Mouse (Mus musculus) hindbrain, embryonic 12.5 days (tissue): ENCODE results near the gene Slc22a17. TPM values are rescaled to one million over a fixed set of nuclear protein-coding genes. Genes with fewer than 3 reads are reported as not detected.

Source experiments
- ATAC-seq: fragments of 200-750 bp; cut with Nextera tagmentation; 2 replicates; pipeline ENCODE4 v1.8.0; 2017; ENCODE audit warnings: moderate TSS enrichment; ENCODE audit not compliant: low FRiP score
- H3K27ac ChIP-seq: fragments of 300-500 bp; sonication (generic); 2 replicates; pipeline ENCODE4 v1.5.1; 2016; ENCODE audit warnings: mild to moderate bottlenecking
- H3K27me3 ChIP-seq: fragments of 300-500 bp; sonication (generic); 2 replicates; pipeline ENCODE4 v1.6.1; 2016; ENCODE audit warnings: mild to moderate bottlenecking
- H3K36me3 ChIP-seq: fragments of 300-500 bp; sonication (generic); 2 replicates; pipeline ENCODE4 v1.6.1; 2016; ENCODE audit warnings: mild to moderate bottlenecking
- H3K4me1 ChIP-seq: fragments of 300-500 bp; sonication (generic); 2 replicates; pipeline ENCODE4 v1.6.1; 2016
- H3K4me2 ChIP-seq: fragments of 300-500 bp; sonication (generic); replicated peaks from 2 replicates; pipeline ENCODE4 v1.6.1; 2016; ENCODE audit warnings: mild to moderate bottlenecking
- H3K4me3 ChIP-seq: fragments of 300-500 bp; sonication (generic); 2 replicates; pipeline ENCODE4 v1.5.1; 2016; ENCODE audit warnings: mild to moderate bottlenecking
- H3K9ac ChIP-seq: fragments of 300-500 bp; sonication (generic); 2 replicates; pipeline ENCODE4 v1.6.1; 2016; ENCODE audit warnings: mild to moderate bottlenecking, moderate library complexity
- H3K9me3 ChIP-seq: fragments of 300-500 bp; sonication (generic); replicated peaks from 2 replicates; pipeline ENCODE4 v1.6.1; 2016; ENCODE audit warnings: mild to moderate bottlenecking
- WGBS: fragments of 180-500 bp; shearing (Covaris S2); methylation state at CpG from one replicate; pipeline ENCODE4 v1.1.7; 2016; 5-methylcytosine and 5-hydroxymethylcytosine counted together
- polyA plus RNA-seq: library from polyadenylated mRNA; unstranded; fragments of >200 nt; fragmentation: Nextera tagmentation; extraction: Ambion mirVana; gene quantifications from 2 replicates; pipeline ENCODE4 v1.2.1, GENCODE M21; 2016

Slc22a17 gene
- polyA plus RNA-seq, 1 experiment from 2014 or later, result 135 TPM

DNA sequence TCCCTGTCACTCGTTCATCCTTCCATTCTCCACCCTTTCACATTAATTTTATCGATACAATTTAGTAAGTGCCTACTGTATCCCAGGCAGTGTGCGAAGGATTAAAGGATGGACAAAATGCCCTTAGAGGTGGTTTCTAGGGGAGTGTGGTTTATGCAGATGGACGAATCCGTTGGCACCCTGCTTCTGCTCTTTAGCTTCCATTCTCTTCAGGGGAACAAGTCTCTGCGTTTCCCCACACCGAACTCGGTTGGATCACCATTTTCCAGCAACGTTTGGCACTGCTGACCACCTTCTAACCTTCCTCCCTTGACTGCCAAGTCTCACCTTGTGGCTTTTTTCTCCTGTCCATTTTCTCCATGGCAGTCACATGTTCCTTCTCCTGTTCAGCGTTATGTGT is 411 bp upstream of the Slc22a17 start:
- no peak; the same call in 1 of the 2 replicates for ATAC-seq
- Histone ChIP-seq H3K4me2 (peak overlapping the region; percentile 99), H3K27me3 (no peaks in the 10 kb centered on the region), H3K9me3 (no peaks in the 10 kb centered on the region), H3K4me3 (peak overlapping the region; percentile 76), H3K4me1 (peaks cover 34% of the 10 kb centered on the region), H3K27ac (peak overlapping the region; percentile 92), H3K9ac (peak overlapping the region; percentile 99), H3K36me3 (peaks cover 40% of the 10 kb centered on the region)
- WGBS, result 15% methylated on average over 10 of the region's 10 CpGs

DNA sequence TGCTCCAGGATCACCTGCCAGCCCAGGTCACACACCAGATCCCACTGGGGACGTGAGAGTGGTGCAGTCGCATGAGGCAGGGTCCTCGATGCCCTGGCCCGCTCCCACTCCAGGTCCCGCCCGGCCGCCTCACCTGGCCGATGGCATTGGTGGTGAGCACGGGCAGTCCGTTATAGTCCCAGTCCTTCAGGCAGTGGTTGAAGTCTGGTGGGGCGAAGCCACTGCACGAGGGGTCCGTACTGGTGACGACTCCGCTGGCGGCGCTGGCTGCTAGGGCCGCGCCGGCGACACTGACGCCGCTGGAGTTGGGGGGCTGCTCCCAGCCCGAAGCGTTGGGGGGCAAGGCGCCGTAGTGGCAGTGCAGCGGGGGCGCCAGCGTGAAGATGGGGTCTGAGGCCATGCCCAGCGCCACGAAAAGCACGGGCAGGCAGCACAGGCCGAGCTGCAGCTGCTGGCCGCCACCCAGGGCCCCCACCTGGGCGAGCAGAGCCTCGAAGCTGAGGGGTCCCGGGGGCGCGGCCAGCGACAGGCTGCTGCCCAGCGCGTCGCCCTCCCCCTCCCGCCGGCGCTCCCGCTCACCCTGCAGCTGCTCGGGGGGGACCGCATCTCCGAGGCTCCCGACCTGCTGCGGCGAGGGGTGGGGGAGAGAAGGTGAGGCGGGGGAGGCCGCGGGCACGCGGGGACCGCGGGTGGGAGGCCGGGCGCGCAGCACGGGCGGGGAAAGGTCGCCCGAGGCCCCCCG is 652 bp downstream of the Slc22a17 start:
- peaks cover 48% of the 10 kb centered on the region for H3K36me3 ChIP-seq
- H3K27me3 ChIP-seq, result no peaks in the 10 kb centered on the region
- 2% methylated on average over 59 of the region's 69 CpGs for WGBS
- peak overlapping the region; percentile 92 for H3K27ac ChIP-seq
- peak overlapping the region; percentile 76 for H3K4me3 ChIP-seq
- H3K9me3 ChIP-seq, result no peaks in the 10 kb centered on the region
- peak; percentile 75 for ATAC-seq
- peak overlapping the region; percentile 99 for H3K9ac ChIP-seq
- H3K4me1 ChIP-seq, result peaks cover 37% of the 10 kb centered on the region
- H3K4me2 ChIP-seq, result peak overlapping the region; percentile 99

DNA sequence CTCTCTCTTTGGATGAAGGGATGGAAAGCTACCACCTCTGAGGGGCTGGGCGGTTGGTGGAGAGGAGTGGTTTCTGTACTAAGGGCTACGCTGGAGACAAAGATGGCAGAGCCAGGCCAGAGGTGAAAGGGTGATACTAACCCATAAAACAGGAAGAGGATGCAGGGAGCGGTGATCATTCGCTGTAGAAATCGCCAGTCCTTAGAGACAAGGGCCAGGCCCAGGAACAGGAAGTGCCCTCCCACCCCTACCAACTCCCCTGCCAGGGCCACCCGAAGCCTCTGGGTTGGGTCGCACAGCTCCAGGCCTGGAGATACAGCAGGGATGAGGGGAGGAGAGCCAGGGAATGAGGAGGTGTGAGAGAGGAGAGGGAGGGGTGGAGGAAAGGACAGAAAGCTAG is 4.2 kb downstream of the Slc22a17 start:
- Histone ChIP-seq H3K9me3 (no peaks in the 10 kb centered on the region), H3K36me3 (peaks cover 53% of the 10 kb centered on the region), H3K27ac (no peak overlapping the region), H3K4me3 (no peak overlapping the region), H3K9ac (no peak overlapping the region), H3K4me2 (no peak overlapping the region), H3K4me1 (peaks cover 35% of the 10 kb centered on the region), H3K27me3 (no peaks in the 10 kb centered on the region)
- 79% methylated on average over 7 of the region's 7 CpGs for WGBS
- ATAC-seq, result no peak

DNA sequence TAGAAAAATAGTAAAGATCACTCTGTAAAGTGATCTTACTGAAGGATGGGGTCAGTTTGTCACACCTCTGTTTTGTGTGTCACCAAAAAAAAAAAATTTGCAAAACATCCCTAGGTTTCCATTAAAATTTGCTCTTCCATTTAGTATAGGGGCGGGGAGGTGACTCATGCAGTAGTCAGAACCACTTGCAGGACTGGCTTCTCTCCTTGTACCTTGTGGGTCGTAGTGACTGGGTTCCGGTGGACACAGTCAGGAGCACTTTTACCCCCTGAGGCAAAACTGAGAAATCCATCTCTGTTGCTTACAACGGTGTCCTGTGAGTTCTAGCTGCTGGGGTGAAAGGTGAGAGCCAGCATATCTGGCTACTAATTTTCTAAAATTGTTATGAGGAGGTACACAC is 9.3 kb downstream of the Slc22a17 start:
- no peak for ATAC-seq
- Histone ChIP-seq H3K27ac (no peak overlapping the region), H3K4me1 (peaks cover 6% of the 10 kb centered on the region; the same call in 1 of the 2 replicates), H3K4me3 (no peak overlapping the region), H3K27me3 (no peaks in the 10 kb centered on the region), H3K4me2 (no peak overlapping the region), H3K36me3 (peaks cover 38% of the 10 kb centered on the region), H3K9me3 (no peaks in the 10 kb centered on the region), H3K9ac (no peak overlapping the region)
- WGBS, result 87% methylated on average over 4 of the region's 4 CpGs

DNA sequence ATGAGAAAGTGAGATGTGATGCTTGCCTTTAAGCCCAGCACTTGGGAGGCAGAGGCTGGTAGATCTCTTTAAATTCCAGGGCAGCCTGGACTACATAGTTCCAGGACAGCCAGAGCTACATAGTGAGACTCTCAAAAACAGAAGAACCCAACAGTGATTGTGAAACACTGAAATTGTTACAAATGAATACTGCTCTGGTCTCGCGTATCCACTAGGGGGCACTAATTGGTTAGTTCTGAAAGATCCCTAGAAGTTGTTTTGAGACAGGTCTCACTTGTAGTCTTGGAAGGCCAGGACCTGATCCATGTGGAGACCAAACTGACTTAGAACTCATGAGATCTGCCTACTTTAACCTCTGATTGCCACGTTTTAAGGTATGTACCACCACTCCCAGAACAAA is 12.5 kb downstream of the Slc22a17 start:
- WGBS, result 0% methylated on average over 3 of the region's 3 CpGs
- ATAC-seq, result peak; percentile 59
- H3K4me3 ChIP-seq, result no peak overlapping the region
- H3K9ac ChIP-seq, result no peak overlapping the region
- H3K36me3 ChIP-seq, result peaks cover 36% of the 10 kb centered on the region
- H3K4me2 ChIP-seq, result no peak overlapping the region
- H3K27ac ChIP-seq, result no peak overlapping the region
- peaks cover 18% of the 10 kb centered on the region for H3K4me1 ChIP-seq
- H3K9me3 ChIP-seq, result no peaks in the 10 kb centered on the region
- H3K27me3 ChIP-seq, result no peaks in the 10 kb centered on the region

DNA sequence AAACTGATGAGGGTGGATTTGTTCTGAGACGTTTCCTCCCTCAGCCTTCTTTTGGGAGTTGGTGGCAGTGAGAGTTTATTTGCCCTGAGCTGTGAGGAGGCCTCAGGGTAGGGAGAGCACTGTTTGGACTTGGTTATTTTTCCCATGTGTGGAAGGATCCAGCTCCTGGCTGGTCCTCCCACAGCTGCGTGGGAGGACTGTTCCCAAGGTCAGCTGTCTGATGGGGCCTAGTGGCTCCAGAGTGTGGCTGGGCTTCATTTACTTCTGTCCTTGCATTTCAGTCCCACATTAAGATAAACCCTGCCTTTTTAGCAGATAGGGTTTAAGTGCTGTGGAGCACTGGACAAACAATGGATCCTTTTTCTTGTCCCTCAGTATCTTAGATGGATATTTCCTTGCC is 15.5 kb downstream of the Slc22a17 start:
- Histone ChIP-seq H3K9ac (no peak overlapping the region), H3K9me3 (no peaks in the 10 kb centered on the region), H3K4me1 (peaks cover 27% of the 10 kb centered on the region), H3K27me3 (no peaks in the 10 kb centered on the region), H3K27ac (no peak overlapping the region), H3K36me3 (peaks cover 33% of the 10 kb centered on the region), H3K4me3 (no peak overlapping the region), H3K4me2 (no peak overlapping the region)
- ATAC-seq, result no peak
- 74% methylated on average over 2 of the region's 2 CpGs for WGBS

DNA sequence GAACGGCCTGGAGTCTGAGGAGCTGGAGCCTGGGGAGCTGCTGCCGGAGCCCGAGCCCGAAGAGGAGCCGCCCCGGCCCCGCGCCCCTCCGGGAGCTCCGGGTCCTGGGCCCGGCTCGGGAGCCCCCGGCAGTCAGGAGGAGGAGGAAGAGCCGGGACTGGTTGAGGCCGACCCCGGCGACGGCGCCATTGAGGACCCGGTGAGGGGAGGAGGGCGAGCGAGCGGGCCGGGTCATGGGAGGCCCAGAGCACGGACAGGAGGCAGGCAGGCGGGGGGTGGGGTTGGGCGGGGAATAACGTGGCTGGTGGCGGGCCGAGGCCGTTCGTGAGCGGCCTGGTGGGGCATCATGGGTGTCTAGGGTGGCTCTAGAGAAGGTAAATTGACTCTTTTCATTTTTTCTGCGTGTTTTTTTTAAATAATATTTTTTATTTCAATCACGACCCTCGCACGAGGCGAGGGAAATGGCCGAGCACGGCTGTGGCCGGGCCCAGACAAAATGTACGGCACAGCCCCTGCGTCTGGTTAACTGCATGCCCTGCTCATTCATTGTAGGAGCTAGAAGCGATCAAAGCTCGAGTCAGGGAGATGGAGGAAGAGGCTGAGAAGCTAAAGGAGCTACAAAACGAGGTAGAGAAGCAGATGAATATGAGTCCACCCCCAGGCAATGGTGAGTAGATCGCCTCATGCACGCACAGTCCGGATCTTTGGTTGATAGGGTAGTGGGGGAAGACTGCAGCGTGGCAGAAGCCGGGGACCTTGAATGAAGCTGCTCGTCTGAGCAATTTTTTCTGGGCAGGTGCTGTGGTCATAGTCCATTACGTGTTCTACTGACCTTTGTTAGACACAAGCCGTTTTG is 18.4 kb downstream of the Slc22a17 start:
- H3K4me1 ChIP-seq, result peaks cover 27% of the 10 kb centered on the region
- peak overlapping the region; percentile 94 for H3K27ac ChIP-seq
- no peaks in the 10 kb centered on the region for H3K9me3 ChIP-seq
- H3K36me3 ChIP-seq, result peaks cover 33% of the 10 kb centered on the region
- H3K27me3 ChIP-seq, result no peaks in the 10 kb centered on the region
- WGBS, result under 1% methylated on average over 54 of the region's 54 CpGs
- H3K4me2 ChIP-seq, result peak overlapping the region; percentile 65
- peak; percentile 59 for ATAC-seq
- peak overlapping the region; percentile 80 for H3K4me3 ChIP-seq
- peak overlapping the region; percentile 97 for H3K9ac ChIP-seq

DNA sequence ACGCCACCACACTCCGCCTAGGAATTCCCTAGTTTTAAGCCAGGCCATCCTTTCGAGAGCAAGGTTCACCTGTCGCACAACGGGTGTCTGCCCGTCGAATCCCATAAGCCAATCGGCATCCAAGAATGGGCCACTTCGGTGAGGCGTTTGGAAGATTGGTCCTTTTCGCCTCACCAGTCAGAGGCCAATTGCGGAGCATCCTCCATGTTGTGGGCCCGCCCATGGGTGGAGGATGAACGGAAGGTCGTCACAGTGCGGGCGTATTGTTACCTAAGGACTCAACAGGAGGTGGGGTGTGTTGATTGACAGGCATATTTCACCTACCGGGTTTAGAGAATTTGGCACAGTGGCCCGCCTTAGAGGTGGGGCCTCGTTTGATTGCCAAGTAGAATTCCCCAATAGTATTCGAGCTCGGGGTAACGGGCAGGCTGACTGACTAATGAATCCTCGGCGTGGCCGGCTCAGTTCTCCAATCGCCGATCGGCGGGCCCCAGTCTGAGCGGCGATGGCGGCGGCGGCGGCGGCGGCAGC is 19.2 kb downstream of the Slc22a17 start:
- Histone ChIP-seq H3K4me1 (peaks cover 27% of the 10 kb centered on the region), H3K9ac (peak overlapping the region; percentile 97), H3K9me3 (no peaks in the 10 kb centered on the region), H3K27ac (peak overlapping the region; percentile 94), H3K27me3 (no peaks in the 10 kb centered on the region), H3K36me3 (peaks cover 29% of the 10 kb centered on the region), H3K4me2 (peak overlapping the region; percentile 65), H3K4me3 (peak overlapping the region; percentile 80)
- ATAC-seq, result peak; percentile 100
- WGBS, result under 1% methylated on average over 38 of the region's 38 CpGs

DNA sequence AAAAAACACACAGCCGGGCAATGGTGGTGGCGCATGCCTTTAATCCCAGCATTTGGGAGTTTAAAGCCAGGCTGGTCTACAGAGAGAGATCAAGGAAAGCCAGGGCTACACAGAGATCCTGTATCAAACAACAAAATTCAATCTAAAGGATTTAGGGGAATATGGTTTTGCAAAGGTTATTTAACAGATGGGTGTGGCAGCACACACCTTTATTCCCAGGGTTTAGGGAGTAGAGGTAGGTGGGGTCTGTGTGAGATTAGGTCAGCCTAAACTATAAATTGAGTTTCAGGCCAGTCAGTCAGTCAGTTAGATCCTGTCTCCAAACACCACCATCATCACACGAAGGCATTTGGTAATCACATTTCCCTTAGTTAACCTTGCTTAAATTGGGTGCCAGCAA is 20.7 kb downstream of the Slc22a17 start, which contains the start of gene Pabpn1:
Gene Pabpn1 (plus strand): TSS at position 301 of the 400 bp plus-strand sequence.
- 96% methylated on average over 3 of the region's 3 CpGs for WGBS
- Histone ChIP-seq H3K4me1 (peaks cover 23% of the 10 kb centered on the region), H3K27me3 (no peaks in the 10 kb centered on the region), H3K27ac (peak within 1 kb of the TSS; percentile 81), H3K4me2 (peak within 1 kb of the TSS; percentile 45), H3K9me3 (no peaks in the 10 kb centered on the region), H3K9ac (no peak within 1 kb of the TSS), H3K4me3 (peak within 1 kb of the TSS; percentile 80), H3K36me3 (peaks cover 17% of the 10 kb centered on the region)
- no peak for ATAC-seq

DNA sequence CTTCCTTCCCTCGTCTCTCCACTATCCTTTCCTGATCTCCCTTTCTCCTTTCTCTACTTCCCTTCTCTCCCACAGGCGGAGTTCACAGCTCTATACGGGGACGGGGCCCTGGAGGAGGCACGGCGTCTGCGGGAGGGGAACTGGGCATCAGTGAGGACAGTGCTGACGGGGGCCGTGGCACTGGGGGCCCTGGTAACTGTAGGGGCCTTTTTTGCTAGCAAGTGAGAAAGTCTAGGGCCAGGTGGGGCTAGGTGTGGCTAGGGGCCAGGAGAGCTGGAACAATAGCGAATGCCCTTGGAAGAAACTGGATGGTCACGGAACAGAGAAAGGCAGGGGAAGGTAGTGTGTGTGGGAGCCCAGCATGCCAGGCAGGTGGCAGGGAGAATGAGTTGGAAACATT is 27.6 kb downstream of the Slc22a17 start:
- WGBS, result 90% methylated on average over 11 of the region's 11 CpGs
- peak overlapping the region; percentile 27; the same call in 1 of the 2 replicates for H3K9ac ChIP-seq
- H3K4me2 ChIP-seq, result no peak overlapping the region

DNA sequence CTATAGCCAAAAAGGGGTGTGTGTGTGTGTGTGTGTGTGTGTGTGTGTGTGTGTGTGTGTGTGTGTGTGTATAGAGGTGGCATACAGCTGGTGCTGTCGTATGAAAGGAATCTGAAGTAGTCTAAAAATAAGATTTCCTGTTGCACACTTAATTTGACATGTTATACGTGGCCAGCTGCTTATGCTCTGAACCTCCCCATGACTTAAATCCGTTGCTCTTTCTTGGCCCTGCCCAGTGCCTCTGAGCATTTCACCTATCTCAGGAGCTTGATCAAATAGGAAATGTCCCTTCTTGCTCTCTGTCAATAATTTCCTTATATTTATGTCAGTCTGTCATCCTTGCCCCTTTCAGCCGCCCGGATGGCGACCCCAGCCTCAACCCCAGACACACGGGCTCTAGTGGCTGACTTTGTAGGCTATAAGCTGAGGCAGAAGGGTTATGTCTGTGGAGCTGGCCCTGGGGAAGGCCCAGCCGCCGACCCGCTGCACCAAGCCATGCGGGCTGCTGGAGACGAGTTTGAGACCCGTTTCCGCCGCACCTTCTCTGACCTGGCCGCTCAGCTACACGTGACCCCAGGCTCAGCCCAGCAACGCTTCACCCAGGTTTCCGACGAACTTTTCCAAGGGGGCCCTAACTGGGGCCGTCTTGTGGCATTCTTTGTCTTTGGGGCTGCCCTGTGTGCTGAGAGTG is 28.8 kb downstream of the Slc22a17 start:
- Histone ChIP-seq H3K9ac (peak overlapping the region; percentile 85), H3K36me3 (peaks cover 4% of the 10 kb centered on the region; the same call in 1 of the 2 replicates), H3K9me3 (no peaks in the 10 kb centered on the region), H3K27me3 (no peaks in the 10 kb centered on the region), H3K4me2 (peak overlapping the region; percentile 63), H3K27ac (peak overlapping the region; percentile 91), H3K4me1 (peaks cover 23% of the 10 kb centered on the region), H3K4me3 (peak overlapping the region; percentile 62)
- ATAC-seq, result peak; percentile 12; the same call in 1 of the 2 replicates
- WGBS, result 28% methylated on average over 21 of the region's 21 CpGs

More for the DNA sequence above, 27.6 kb downstream of the Slc22a17 start:
- no peaks in the 10 kb centered on the region for H3K9me3 ChIP-seq
- no peaks in the 10 kb centered on the region for H3K27me3 ChIP-seq
- H3K4me3 ChIP-seq, result no peak overlapping the region
- ATAC-seq, result no peak
- H3K4me1 ChIP-seq, result peaks cover 23% of the 10 kb centered on the region
- peaks cover 4% of the 10 kb centered on the region; the same call in 1 of the 2 replicates for H3K36me3 ChIP-seq
- H3K27ac ChIP-seq, result no peak overlapping the region
